Mouse (Mus musculus) 416B (cell line): Measurements from ENCODE around the gene Angptl1.
A peak's percentile ranks its signal among the peaks of the same experiment; 100 is the strongest.

ENCODE experiments used
- DNase-seq: peaks from one replicate; pipeline ENCODE4 v3.0.0; 2011; ENCODE audit warnings: low read depth

The Angptl1 gene

DNA sequence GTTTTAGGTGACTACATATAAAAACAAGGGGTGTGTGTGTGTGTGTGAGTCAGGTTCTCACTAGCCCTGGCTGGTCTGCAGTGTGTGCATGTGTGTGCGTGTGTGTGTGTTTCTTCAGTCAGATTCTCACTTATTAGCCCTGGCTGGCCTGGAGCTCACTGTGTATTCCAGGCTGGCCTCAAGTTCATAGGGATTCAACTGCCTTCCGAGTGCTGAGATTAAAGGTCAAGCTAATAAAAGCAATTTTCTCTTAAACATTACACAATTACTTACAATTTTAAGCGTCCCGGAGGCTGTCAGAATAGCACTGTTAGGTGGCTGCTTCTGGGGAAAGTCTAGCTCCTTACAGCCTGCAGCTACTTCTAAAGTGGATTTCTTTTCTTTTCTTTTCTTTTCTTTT lies at the start of gene Angptl1:
Gene Angptl1 (plus strand): TSS at position 386 of the 400 bp plus-strand sequence.
- no peak for DNase-seq

DNA sequence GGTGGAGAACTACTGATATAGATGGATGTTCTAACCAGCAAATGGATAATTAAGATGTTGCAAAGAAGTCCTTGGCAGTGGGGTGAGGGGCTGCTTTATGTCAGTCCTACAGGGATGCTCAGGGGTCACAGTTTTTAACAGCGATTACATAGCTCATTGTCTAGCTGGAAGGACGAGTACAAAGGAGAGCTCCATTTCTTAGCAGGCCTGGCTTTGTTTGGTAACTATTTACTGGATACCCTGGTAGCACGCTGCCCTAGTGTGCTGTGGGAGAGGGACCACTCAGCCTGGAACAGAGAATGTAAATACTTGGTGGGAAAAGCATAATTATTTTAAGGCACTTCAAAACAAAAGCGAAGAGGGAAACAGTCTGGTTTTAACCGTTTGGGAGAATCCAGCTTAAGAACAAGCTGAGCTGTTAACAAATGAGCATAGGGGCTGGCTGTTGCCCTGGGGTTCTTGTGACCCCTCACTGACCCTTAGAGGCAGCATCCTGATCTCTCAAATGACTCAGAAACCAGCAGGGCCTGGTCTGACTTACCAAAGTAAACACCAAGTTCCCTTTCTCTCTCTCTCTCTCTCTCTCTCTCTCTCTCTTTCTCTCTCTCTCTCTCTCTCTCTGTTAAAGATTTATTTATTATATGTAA lies 48.4 kb upstream of the Angptl1 start:
- peak; percentile 46 for DNase-seq

DNA sequence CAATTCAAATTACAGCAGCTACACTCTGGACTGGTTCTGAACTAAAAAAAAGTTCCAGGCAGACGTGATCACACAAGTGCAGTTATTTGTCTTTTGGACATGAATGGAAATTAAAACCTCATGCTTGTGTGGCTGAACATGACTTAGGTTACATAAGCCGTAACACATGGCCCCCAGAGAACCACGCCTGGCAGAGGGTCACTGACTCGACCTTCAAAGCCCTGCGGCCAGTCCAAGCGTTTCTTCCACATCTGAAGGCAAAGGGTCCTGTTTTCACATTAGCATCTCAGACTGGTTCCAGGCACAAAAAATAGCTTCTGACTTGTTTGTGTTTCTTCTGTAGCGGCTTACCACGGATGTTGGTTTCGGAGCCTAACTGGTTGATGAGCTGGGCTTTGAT lies 42.1 kb upstream of the Angptl1 start:
- DNase-seq: no peak

DNA sequence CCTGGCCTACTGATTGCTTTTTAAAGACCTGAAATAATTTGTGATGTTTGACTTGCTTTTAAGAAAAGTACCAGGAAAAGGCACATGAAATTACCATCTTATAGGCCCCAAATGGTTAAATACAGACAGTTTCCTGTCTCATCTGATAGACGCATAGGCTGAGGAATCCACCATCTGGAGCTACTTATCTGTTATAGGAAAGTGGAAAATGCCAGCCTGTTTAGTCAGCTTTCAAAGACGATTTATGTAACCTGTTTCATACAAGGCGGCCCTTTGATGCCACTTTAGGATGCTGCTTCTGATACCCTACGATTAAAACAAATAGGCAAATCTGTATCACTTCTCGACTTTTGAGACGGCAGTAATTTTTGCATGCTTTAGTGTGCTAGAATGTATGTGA lies 37.1 kb upstream of the Angptl1 start:
- no peak for DNase-seq

- DNase-seq: no peak
These were observed 30.0 kb upstream of the Angptl1 start for GRCm38 (mm10) chr1:156808332-156808731.

- DNase-seq: no peak
These were observed 26.4 kb upstream of the Angptl1 start for GRCm38 (mm10) chr1:156811928-156812327.

GRCm38 (mm10) chr1:156812716-156813115 lies 25.6 kb upstream of the Angptl1 start:
- DNase-seq: no peak

- no peak for DNase-seq
These were observed 24.9 kb upstream of the Angptl1 start for GRCm38 (mm10) chr1:156813485-156813884.

DNA sequence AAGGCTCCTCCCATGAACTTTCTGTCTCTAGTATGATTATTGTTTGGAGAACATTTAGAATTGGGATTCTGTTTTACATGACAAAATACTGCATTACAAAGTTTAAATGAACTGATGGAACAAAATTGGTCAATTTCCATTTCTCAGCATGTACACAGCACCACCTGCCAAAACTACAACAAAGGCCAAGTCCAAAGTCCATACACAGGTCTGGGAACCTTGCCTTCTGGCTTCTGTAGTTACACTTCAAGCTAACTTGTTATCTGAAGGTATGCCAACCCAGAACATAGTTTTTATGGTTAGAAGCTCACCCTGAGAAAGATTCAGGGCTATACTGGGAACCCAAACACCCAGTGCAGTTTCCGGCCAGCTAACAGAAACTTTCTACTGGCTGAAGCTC lies 19.1 kb upstream of the Angptl1 start:
- no peak for DNase-seq

DNA sequence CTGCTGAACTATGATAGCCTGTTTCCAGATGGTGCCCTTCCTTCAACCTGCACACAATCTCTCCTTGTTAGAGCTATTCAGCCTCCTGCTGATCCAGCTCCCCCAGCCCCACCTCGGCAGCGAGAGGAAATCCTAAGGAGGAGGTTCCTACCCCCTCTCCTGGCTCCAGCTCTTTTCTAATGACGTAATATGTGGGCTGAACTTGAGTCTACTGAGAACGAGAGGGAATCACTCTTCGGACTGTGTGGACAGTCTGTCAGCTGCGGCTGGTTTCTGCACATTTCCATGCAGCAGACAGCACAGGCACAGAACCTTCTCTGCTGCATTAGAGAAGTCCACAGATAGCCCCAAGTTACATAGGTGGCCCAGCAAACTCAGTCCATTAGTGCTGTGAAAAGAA lies 333 bp downstream of the Angptl1 start:
- DNase-seq: no peak

GRCm38 (mm10) chr1:156841625-156842339 lies 3.4 kb downstream of the Angptl1 start:
- DNase-seq: no peak

DNA sequence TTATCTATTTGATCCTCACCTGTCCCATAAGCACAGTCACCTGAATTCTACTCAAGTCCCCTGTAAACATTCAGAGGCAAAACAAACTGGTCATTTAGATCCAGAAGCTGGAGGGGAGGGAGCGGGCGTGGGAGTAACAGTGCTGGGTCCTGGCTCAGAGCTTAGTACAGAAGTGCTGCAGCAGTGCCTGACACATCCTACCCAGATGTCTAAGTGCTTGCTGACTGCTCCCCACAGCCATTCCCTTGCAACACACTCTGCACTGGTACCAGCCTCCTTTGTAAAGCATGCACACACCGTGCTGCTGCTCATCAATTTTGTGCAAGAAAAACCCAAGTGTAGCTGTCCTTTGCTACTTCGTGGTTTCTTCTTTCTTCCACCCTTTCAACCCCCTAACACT lies 8.7 kb downstream of the Angptl1 start:
- no peak for DNase-seq

DNA sequence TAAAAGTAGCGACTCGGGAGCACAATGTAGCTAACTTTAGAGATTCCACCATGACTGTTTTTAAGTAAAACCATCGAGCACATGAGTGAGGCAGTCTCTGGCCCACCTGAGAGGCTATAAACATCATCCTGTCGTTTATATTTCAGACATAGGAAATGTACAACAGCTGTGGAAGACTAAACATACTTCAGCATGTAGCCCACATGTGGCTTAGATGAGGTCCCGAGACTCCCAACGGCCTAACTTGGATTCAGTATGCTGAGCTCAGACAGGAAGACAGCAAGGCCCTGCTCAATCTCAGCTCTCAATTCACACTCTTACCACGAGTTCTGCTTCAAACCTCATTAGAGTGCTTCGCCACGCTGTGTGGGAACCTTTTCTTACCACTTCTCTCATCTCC lies 14.0 kb downstream of the Angptl1 start:
- no peak for DNase-seq

GRCm38 (mm10) chr1:156852872-156853271 lies 14.5 kb downstream of the Angptl1 start:
- DNase-seq: no peak

- DNase-seq: no peak
These were observed 16.2 kb downstream of the Angptl1 start for GRCm38 (mm10) chr1:156854558-156854957.

DNA sequence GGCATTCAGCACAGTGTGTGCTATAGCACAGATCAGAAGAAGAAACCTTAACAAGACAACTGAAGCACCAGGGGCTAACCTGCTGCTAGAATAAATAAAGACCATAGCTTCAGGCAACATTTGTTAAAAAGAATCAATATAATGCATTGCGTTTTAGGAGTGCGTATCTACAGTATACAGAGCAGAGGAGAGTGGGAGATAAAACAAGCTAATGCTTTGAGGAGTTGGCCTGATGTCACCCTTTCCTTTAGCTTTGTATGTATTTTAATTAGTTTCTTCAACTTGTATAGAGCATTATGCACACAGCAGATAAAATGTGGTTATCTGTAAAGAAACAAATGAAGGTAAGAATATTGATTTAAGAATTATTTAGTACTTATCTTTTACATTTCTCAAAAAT lies 18.3 kb downstream of the Angptl1 start:
- no peak for DNase-seq

- DNase-seq: no peak
These were observed 20.8 kb downstream of the Angptl1 start for GRCm38 (mm10) chr1:156859156-156859555.

GRCm38 (mm10) chr1:156859711-156860250 lies 21.4 kb downstream of the Angptl1 start:
- DNase-seq: peak; percentile 10

DNA sequence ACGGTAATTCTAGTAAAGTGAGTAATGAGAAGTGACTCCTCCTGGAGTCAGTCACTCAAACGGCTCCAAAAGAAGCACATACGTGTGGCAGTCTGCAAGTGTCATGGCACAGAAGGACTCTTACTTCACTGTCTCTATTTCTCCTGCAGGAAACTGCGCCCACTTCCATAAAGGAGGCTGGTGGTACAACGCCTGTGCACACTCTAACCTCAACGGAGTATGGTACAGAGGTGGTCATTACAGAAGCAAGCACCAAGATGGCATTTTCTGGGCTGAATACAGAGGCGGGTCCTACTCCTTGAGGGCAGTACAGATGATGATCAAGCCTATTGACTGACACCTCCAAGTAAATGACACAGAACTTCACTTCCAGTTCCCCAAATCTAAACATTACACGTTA lies 21.9 kb downstream of the Angptl1 start:
- DNase-seq: peak; percentile 26

DNA sequence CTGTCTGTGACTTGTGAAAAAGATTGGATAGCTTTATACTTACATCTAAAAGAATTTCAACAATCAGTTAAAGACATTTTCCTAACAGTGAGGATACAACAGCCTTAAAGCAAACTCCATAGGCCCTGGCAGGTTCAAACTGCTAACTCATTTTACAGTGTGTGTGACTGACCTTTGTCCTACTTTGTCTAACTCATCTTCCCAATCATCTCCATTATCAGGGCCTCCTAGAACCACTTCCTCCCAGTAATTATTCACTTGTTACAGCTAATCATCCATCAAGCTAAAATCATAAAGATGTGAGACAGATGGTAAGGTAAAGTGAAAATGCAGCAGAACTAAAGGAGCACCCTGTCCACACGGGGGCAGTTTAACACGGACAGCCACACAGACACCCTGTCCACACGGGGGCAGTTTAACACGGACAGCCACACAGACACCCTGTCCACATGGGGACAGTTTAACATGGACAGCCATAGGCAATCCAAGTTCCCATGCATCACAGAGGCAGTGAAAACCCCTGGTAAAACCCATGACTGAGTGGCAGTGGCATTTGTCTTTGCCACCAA lies 23.2 kb downstream of the Angptl1 start:
- peak; percentile 65 for DNase-seq

DNA sequence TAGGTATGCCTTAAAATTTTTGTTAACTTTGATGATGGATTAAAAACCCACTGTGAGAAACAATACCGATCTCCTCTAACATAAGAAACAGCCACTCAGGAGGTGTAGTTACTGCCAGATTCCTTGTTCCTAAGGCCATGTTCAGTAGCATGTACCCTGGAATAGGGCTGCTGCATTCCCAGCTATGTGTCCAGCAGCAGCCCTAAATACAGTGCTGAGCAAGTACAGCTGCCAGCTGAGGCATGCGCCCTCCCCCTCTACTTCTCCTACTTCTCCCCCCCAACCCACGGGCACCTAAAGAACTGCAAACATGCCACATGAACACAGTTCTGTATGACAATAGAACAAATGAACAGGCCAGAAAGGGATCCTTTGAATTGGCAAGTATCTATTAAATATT lies 25.4 kb downstream of the Angptl1 start:
- no peak for DNase-seq

DNA sequence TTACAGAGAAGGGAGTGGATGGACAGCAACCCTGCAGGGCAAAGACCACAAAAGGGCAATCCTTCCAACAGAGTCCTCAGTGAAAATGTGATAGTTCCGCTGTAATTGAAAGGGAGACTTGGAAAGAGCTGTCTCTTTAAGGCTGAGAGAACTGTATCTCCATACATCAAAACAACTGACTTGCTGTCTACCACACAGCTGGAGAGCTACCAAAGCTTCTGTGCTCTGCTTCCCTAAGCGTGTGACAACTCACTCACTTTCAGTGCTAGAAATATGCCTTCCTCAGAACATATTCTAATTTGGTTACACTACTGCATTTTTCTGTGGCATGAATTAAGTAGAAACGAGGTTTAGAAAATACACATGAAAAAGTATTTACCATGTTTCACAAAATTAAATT lies 25.9 kb downstream of the Angptl1 start:
- no peak for DNase-seq

DNA sequence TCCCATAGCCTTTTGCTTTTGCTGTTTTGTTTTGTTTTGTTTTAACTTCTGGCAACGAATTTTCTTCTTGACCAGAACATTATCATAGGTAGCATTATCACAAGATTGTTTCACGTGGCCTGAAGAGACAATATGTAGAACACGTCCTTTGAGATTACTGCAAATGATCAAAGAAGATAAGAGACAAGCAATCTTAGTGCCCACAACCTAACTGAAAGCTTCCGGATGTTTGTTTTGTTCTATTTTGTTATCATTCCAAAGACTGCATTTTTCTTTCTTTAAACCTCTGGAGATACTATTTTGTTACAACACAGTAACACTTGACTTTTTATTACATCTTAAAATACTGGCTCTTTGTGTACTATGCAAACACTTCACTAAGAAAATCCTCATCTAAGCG lies 31.7 kb downstream of the Angptl1 start:
- no peak for DNase-seq
